Mouse (Mus musculus) gastrocnemius, postnatal 14 days (tissue): ENCODE data around the gene Mcm3ap. TPM values are rescaled to one million over a fixed set of nuclear protein-coding genes. Genes with fewer than 3 reads are reported as not detected.

Source experiments
- DNase-seq: peaks from one replicate; pipeline ENCODE4 v3.0.0; 2021; ENCODE audit warnings: mixed read lengths
- intact Hi-C: fragments of 180-260 bp; cut with DNase I; formaldehyde crosslinking; loops from one replicate; pipeline ENCODE4 v1.15.1; 2025; ENCODE audit warnings: low total_unique reads
- total RNA-seq, 2 experiments: library from RNA; stranded (reverse); gene quantifications; 2 replicates each; pipeline ENCODE4 v1.2.3; 2021

The Mcm3ap gene
- total RNA-seq, 2 experiments from 2014 or later: 21.4 to 22.2 TPM

DNA sequence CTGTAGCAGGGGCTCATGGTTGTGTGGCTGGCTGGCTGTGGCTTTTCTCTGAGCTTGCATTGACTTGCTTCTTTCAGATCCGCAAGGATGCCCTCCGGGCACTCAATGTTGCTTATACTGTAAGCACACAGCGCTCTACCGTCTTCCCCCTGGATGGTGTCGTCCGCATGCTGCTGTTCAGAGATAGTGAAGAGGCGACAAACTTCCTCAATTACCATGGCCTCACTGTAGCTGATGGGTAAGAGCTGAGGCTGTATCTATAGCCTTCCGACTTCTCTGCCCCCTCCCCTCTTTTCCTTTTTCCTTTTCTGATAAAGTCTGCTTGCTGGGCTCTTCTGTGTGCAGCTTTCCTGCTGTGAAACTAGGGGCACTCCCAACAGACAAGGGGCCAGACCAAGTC lies 19.5 kb downstream of the Mcm3ap start:
- no peak for DNase-seq
- intact Hi-C loops: no loop called here

DNA sequence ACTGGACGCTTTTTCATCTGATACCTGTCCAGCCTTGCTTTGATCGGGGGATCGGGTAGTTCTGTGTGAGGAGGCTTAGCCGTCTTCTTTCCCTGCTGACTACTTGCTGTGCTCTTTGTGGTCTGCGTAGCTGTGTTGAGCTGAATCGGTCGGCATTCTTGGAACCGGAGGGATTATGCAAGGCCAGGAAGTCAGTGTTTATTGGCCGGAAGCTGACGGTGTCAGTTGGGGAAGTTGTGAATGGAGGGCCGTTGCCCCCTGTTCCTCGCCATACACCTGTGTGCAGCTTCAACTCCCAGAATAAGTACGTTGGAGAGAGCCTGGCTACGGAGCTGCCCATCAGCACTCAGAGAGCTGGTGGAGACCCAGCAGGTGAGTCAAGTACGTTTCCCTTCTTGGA lies 20.5 kb downstream of the Mcm3ap start:
- DNase-seq: no peak
- intact Hi-C loops: no loop called here

DNA sequence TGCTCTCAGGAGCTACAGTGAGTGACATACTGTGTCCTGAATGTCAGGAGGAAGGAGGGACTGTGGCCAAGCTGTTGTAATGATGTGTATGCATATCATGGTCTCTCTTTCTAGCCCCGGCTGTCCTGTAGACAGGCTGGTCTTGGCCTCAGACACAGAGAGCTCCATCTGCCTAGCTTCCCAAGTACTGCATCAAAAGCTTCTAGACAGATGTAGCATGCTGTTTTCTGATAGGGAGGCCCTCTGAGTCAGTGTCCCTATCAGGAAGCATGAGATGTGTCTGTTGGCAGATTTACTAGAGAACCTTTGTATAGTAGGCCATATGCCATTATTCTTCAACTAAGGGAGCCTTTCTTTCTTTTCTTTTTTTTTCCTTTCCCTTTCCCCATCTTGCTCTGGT lies 24.8 kb downstream of the Mcm3ap start:
- intact Hi-C loops: no loop called here
- DNase-seq: no peak

DNA sequence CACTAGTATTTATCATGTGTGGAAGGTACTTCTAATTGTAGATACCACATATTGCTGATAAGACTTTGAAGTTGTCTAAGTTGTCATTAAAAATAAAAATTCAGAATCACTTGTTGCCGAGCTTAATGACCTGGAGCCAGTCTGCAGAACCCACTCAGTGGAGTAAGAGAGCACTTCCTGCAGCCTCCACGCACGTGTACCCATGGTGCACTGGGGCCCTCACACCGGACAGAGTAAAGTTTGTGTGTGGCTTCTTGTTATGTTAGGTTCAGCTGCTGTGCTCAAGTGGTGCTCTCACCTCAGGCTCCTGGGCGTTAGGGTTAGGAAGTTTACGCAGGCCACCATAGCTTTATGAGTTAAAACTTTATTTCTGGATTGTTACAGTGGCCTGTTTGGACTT lies 26.8 kb downstream of the Mcm3ap start:
- intact Hi-C loops: no loop called here
- DNase-seq: no peak

DNA sequence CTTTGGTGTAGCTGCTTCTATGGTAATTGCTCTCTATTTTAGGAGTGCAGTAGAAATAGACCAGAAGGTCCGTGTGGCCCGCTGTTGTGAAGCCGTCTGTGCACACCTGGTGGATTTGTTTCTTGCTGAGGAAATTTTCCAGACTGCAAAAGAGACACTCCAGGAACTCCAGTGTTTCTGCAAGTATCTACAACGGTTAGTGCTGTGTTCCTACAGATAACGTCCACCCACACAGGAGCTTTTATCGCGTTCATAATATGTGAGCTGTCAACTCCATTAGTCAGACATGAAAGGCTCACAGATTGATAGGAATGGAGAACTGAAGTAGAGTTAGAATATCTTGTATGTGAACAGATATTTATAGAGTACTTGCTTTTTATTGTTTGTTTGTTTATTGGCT lies 27.6 kb downstream of the Mcm3ap start:
- no peak for DNase-seq
- intact Hi-C loops: no loop called here

DNA sequence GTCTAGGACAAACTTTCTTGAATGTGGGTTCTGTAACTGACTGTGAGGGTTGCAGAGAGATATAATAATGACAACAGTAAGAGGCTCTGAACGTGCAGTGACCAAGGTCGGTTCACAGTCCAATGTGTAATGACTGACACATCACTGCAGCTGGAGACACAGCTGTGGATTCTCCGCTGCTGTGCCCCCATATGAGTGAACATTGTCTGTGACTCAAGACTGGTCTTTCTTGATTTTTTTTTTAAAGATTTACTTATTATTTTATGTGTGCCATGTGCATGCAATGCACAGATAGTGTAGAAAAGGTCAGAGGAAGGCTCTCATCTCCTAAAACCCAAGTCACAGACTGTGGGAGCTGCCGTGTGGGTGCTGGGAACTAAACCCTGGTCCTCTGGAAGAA lies 28.8 kb downstream of the Mcm3ap start:
- intact Hi-C loops: no loop called here
- DNase-seq: no peak

DNA sequence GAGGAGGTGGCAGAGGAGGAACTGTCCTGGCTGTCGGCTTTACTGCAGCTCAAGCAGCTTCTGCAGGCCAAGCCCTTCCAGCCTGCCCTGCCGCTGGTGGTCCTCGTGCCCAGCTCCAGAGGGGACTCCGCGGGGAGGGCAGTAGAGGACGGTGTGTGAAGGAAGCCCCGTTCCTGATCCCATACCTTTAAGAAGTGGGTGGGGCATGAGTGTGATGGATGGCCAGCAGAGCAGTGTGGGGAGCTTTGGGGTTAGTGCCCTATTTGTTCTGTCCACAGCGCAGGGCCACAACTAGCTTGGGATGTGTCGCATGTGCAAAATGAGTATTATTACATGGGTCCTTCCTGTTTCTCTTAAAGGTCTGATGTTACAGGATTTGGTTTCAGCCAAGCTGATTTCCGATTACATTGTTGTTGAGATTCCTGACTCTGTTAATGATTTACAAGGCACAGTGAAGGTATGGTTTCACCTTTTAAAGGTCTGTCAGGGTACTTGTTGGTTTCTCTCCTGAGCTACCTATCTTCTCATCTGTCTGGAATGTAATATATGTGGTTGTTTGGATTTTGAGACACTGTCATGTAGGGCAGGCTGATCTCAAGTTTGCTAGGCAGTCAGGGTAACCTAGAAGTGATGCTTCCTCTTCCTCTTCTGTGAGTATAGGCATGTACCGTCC lies 35.7 kb downstream of the Mcm3ap start:
- DNase-seq: no peak
- intact Hi-C loops: no loop called here

DNA sequence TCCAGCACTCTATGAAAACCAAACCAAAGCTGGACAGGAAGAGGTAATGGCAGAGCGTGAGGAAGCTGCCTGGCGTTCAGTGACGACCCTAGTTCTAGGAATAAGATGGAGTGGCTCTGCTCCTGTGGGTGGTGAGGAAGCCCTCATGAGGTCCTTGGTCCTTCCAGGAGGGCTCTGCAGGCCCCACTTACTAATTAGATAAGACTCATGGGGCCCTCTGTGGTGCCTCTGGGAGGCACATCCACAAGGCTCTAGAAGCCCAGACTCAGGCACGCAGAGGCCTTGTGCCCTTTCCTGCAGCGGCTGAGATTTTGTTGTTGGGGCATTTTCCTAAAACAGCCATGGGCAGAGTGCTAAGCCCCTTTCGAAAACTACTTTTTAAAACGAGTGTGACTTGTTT lies 37.1 kb downstream of the Mcm3ap start:
- intact Hi-C loops: no loop called here
- no peak for DNase-seq

DNA sequence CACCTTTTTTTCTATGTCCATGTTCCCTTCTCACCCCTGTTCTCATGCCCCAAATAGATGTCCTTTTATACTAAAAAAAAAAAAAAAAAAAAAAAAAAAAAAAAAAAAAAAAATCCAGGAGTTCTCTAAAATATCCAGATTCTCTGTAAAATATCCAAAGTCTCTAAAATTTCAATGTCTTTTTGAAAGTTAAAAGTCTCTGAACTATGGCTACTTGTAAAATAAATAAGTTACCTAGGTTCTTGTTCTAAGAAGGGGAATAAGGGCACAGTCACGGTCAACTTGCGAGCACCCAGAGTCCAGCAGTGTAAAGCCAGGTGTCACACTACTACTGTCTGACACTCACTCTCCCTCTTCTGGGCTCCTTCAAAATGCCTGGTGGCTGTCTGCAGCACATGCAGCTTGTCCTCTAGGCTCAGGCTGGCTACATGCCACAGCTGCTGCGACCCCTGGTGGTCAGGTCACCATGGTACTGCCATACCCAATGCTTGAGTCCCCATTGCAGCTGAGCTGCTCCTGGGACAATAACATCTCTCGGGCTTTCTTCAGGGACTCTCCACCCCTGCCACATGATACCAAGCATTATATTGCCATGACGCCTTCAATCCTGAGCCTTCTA lies 44.3 kb downstream of the Mcm3ap start:
- intact Hi-C loops: no loop called here
- peak; percentile 84 for DNase-seq

DNA sequence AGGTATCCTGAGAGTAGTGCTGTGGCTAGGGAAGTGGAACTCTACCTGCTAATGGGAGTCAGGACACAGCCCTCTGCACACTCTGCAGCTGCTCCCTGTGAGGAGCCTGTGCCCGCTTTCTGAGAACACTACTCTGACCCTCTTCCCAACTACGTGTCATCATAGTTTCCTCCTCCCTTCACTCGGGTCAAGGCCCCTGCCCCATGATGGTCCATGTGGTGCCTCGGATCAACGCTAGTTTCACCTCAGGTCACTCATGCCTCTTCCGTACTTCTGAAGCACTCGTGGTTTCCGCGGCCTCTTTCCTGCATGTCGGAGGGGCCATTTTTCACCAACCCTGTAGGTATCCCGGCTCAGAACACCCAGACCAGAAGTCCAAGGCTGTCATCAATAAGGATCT lies 62.2 kb downstream of the Mcm3ap start:
- no peak for DNase-seq
- intact Hi-C loops: no loop called here

DNA sequence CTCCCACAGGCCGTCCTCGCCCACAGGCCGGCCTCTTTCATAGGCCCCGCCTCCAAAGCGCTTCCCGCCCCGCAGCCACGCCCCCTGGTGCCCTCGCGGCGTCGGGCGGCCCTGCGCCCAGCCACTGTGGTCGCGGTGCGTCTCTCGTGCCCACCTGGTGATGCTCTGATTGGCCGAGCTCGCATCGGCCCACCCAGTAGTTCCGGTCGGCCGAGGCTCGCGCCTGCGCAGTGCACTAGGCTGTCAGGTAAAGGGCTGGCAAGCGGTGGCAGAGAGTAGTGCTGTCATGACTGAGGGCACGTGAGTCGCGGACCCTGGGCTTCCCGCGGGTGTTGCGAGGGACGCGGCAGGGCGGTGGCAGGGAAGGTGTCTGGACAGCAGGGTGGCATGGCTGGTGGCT lies 62.6 kb downstream of the Mcm3ap start, which contains the start of gene Lss:
Gene Lss (plus strand): TSS at position 214 of the 400 bp plus-strand sequence.
- DNase-seq: peak; percentile 95
- intact Hi-C loops: no loop called here

DNA sequence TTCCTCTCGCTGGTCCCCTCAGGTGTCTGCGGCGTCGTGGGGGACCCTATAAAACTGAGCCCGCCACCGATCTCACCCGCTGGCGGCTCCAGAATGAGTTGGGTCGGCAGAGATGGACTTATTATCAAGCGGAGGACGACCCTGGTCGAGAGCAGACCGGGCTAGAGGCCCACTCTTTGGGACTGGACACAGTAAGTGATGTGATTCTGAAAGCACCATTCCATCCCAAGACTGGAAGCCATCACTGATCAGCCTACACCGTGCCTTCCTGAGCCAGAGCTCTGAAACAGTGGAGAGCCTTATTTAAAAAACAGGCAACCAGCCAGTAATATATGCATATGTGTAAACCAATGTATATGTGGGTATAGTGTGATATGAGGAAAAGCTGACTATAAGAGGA lies 63.1 kb downstream of the Mcm3ap start:
- no peak for DNase-seq
- intact Hi-C loops: no loop called here

DNA sequence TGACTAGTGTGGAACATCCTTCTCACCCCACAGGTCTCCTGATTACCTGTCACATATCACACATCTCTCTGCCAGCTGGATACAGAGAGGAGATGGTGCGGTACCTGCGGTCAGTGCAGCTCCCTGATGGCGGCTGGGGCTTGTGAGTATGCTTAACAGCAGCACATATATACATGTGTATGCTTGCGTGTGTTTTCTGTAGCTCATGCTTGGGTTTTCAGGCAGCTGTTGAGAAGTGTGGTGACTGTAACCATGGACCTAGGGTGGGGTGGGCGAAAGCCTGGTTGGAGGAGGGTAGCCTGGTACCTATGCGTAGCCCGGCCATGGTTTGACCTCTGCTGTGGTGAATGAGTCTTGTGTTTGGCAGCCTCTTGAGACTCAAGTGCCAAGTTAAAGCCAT lies 66.8 kb downstream of the Mcm3ap start:
- DNase-seq: no peak
- intact Hi-C loops: no loop called here

DNA sequence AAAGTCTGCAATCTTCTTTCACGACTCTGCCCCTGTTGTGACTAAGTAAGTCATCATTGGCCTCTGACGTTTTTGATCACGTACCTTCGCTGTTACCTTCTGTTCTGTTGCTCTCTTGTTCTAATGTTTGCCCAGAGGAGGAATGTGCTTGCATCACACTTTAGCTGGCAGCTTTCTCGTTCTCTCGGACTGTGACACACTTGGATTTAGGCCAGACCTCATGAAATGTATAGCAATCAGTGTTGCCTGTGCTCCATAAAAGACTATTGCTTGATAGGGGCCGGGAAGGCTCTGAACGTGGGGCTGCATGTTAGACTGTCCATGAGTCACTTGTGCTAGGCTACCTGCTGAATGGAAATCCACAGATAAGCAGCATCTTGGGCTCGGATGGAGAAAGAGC lies 68.9 kb downstream of the Mcm3ap start:
- no peak for DNase-seq
- intact Hi-C loops: no loop called here

DNA sequence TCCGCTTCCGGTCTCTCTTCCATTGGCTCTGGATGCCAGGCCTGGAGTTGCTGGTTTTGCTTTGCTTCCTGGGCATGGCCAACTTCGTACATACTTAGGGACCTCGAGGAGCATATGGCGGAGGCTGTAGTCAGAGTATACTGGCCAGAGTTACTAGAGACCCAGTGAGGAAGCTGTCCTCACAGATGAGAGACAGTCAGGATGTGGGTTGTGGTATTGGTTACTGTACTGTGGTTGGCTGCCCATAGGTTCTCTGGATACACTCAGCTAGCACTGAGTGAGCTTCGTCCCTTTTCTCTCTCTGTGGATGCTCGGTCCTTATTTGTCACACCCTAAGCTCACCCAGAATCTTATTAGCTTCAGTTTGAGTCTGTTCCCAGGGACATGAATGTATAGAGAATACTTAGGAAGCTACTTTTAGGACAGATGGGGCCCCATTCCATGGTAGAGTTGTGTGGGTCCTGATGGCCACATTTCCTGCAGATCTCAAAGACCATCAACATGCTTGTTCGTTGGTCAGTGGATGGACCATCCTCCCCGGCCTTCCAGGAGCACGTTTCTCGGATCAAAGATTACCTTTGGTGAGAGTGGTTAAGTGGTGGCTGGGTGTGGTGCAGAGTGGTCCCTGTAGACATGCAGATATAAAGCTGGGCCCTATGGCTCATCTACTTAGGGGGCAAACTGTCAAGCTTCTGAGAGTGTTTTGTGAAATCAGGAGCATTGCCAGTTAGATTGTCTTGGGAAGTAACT lies 72.8 kb downstream of the Mcm3ap start:
- no peak for DNase-seq
- intact Hi-C loops: no loop called here

DNA sequence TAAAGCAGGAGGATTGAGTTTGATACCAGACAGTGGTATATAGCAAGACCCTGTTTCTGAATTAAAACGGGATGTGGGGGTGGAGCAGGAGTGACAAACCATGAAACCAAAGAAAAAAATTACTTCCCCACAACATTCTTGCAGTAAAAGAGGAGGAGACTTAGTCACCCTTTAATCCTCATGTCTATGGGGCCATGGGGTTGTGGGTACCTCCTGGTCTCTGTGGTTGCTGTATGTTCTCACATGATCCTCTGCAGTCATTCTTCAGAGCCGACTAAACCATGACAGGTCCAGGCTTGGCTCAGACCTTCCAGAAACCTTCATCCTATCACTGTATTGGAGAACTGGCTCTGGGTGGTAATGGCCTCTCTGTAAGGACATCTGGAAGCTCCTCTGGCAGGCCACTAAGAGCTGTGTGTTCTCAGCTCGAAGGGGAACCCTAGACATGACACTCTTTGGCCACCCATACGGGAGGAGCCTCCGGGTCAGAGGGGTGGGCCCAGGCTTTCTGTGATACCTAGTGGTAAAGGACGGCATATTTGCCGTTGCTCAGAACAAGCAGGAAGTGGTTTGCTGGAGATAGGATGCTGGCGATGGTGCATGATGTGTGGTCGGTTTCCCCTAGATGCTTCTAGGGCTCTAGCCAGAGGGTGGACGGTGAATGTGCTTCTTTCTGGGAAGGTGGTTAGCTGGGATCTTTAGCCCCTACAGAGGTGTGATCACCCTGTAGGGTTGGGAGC lies 74.1 kb downstream of the Mcm3ap start:
- intact Hi-C loops: no loop called here
- DNase-seq: no peak

DNA sequence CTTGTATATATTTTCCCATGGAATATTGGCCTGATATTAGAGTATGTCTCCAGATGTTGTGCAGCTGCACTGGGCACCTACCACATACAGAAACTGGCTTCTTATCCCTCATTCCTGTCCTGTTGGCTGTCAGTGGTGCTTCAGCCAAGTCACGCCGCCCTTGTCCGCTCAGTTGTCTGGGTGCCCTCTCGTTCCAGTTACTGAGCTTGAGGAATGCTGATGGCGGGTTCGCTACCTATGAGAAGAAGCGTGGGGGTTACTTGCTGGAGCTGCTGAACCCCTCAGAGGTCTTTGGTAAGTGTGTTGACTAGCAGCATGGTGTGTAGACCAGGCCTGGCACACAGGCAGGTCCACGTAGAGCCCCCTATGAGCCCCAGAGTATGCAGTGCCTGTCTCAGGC lies 77.8 kb downstream of the Mcm3ap start:
- intact Hi-C loops: no loop called here
- no peak for DNase-seq

DNA sequence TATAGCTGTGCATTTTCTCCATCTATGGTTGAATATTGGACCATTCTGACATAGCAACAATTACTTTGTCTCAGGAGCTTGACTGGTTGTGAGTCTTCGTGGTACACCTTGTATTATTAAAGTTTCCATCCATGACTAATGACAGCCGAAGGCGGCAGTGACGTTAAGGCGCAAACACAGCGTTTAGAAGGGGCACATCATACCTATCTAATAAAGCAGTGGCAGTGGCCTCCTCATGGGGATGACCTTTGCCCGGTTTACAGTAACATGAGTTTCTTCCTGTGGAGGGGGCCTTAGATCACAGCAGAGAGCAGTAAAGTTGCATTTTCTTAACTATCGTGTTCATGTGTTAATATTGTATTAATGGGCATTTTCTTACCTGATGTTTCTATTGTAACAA lies 79.5 kb downstream of the Mcm3ap start:
- DNase-seq: no peak

DNA sequence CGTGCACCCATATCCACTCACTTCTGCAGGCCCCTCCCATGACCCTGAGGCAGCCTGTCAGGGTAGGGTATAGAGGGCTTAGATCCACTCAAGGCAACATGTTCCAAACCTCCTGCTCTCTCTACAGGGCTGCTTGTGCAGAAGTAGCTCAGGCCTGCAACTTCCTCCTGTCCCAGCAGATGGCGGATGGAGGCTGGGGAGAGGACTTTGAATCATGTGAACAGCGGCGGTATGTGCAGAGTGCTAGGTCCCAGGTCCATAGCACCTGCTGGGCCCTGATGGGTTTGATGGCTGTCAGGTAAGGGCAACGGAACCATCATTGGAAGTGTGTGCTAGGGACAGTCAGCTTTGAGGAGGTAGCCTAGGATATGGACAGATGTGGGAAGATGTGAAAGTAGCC lies 81.7 kb downstream of the Mcm3ap start:
- no peak for DNase-seq
- intact Hi-C loops: loop anchor here (5.0 kb wide), 1 partner anchor 187 kb away; no protein-coding TSS in a partner anchor

More for the DNA sequence above, 79.5 kb downstream of the Mcm3ap start:
- intact Hi-C loops: no loop called here

DNA sequence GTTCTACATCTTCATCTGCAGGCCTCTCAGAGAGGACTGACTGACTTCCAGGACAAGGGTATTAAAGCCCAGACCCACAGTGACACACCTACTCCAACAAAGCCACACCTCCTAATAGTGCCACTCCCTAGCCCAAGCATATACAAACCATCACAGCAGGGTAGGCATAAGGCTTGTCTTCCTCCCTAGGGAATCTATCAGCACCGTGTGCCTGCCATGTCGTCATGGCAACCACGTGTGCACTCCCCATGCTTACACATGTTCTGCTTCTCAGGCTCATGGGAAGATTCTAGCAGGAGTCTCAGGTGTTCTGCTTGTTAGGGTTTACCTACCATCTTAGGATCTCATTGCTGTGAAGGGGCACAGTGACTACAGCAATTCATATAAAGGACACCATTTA lies 82.8 kb downstream of the Mcm3ap start:
- intact Hi-C loops: loop anchor here (5.0 kb wide), 1 partner anchor 186 kb away; no protein-coding TSS in a partner anchor
- DNase-seq: no peak
